Mouse (Mus musculus): ENCODE measurements at regions not wholly inside any gene's neighbourhood (a gene's known extent, or its start where the extent isn't known, plus 50 kb on each side); places are given as distances from the start of the nearest gene placed in this dataset.

DNA sequence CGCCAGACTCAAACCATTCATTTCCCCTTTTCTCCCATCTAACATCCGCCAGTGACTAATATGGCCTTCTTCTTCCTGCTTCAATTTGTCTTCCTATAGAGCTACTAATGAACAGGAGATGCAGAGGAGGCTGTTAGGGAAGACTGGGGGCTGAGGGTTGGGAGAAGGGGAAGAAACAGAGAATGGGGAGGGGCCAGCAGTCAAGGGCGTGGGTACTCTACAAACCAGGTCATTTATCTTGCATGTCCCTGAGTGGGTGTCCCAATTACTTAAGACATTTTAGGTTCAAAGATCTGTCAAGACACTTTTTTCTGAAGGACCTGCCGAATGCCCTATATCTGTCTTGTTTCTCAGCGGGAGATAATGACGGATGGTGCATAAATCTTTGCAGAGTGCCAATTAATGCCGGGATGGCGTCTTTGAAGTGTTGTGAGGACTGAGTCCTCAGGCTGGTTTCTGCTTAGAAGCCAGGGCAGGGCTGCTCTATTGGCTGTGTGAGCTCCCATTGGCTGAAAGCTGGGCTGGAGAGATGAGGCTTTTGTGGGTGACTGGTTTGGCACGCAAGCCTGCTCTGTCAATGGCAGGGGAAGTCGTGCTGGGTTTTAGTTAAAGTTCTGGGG lies 294.7 kb upstream of the Ppp2r3a start:
- Histone ChIP-seq H3K9me3 (replicated peaks; ENCODE audit: insufficient read depth, low read length) (no peaks in the 10 kb centered on the region), H3K4me1 (ENCODE audit: control insufficient read depth in 1 of 2, insufficient read depth in 2 of 2, low read length in 2 of 2) (no peaks in the 10 kb centered on the region), H3K27ac (ENCODE audit: control insufficient read depth, low read depth, low read length) (no peak overlapping the region), H3K36me3 (ENCODE audit: control insufficient read depth in 1 of 2, insufficient read depth in 2 of 2, low read length in 2 of 2) (no peaks in the 10 kb centered on the region), H3K4me3 (ENCODE audit: control insufficient read depth in 1 of 2, insufficient read depth in 1 of 2, low read depth in 2 of 2, low read length in 2 of 2) (no peak overlapping the region), H3K79me2 (ENCODE audit: control insufficient read depth, insufficient read depth, low read length, poor library complexity) (no peaks in the 10 kb centered on the region), H3K9ac (ENCODE audit: control insufficient read depth, low read depth, low read length, poor library complexity, severe bottlenecking) (no peak overlapping the region), H3K27me3 (ENCODE audit: control insufficient read depth in 1 of 2, insufficient read depth in 2 of 2, low read length in 2 of 2) (no peaks in the 10 kb centered on the region)
- TF ChIP-seq USF1 (IDR thresholded peaks at IDR 0.05; ENCODE audit: low read depth, low read length) = no peak
- DNase-seq (ENCODE audit: low read depth, low spot score) = no peak

DNA sequence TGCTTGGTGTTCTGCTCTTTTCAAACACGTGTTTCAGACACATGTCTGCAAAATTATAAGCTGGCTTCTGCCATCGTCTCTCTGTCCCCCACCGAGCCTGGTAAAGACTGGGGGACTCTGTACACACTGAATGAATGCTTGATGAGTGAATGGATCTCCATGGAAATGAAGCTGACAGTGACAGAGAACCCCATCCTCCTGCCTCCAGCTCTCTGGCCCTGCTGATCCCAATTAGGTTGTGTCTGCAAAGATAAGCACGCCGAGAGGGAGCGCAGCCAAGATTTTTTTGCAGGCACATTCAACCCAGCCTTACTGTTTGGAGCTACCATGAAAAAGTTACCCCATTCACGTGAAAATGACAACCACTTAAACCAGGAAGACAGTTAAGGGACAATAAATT lies 266.5 kb upstream of the Ppp2r3a start:
- Histone ChIP-seq H3K4me3 (ENCODE audit: control insufficient read depth in 1 of 2, insufficient read depth in 1 of 2, low read depth in 2 of 2, low read length in 2 of 2) (no peak overlapping the region), H3K4me1 (ENCODE audit: control insufficient read depth in 1 of 2, insufficient read depth in 2 of 2, low read length in 2 of 2) (no peaks in the 10 kb centered on the region), H3K36me3 (ENCODE audit: control insufficient read depth in 1 of 2, insufficient read depth in 2 of 2, low read length in 2 of 2) (no peaks in the 10 kb centered on the region), H3K27me3 (ENCODE audit: control insufficient read depth in 1 of 2, insufficient read depth in 2 of 2, low read length in 2 of 2) (no peaks in the 10 kb centered on the region), H3K27ac (ENCODE audit: control insufficient read depth, low read depth, low read length) (no peak overlapping the region), H3K79me2 (ENCODE audit: control insufficient read depth, insufficient read depth, low read length, poor library complexity) (no peaks in the 10 kb centered on the region), H3K9ac (ENCODE audit: control insufficient read depth, low read depth, low read length, poor library complexity, severe bottlenecking) (no peak overlapping the region), H3K9me3 (replicated peaks; ENCODE audit: insufficient read depth, low read length) (no peaks in the 10 kb centered on the region)
- no peak for DNase-seq (ENCODE audit: low read depth, low spot score)
- TF ChIP-seq RCOR1 (IDR thresholded peaks at IDR 0.05; ENCODE audit: low read depth, low read length) = no peak
- no peak for TF ChIP-seq MYC (IDR thresholded peaks at IDR 0.05; ENCODE audit: low read depth, low read length)
- no peak for TF ChIP-seq CHD2 (IDR thresholded peaks at IDR 0.05; ENCODE audit: low read length)
- TF ChIP-seq ZC3H11A (IDR thresholded peaks at IDR 0.05; ENCODE audit: low read depth, low read length) = no peak
- TF ChIP-seq JUND (IDR thresholded peaks at IDR 0.05; ENCODE audit: low read depth, low read length) = no peak
- TF ChIP-seq MXI1 (IDR thresholded peaks at IDR 0.05; ENCODE audit: low read depth, low read length) = no peak
- TF ChIP-seq MEF2A (IDR thresholded peaks at IDR 0.05; ENCODE audit: extremely low read depth, insufficient replicate concordance, low read depth, low read length, poor library complexity, severe bottlenecking) = no peak
- TF ChIP-seq USF2 (IDR thresholded peaks at IDR 0.05; ENCODE audit: borderline replicate concordance in 1 of 2, insufficient read depth in 1 of 2, low read depth in 1 of 2, low read length in 2 of 2) = no peak

DNA sequence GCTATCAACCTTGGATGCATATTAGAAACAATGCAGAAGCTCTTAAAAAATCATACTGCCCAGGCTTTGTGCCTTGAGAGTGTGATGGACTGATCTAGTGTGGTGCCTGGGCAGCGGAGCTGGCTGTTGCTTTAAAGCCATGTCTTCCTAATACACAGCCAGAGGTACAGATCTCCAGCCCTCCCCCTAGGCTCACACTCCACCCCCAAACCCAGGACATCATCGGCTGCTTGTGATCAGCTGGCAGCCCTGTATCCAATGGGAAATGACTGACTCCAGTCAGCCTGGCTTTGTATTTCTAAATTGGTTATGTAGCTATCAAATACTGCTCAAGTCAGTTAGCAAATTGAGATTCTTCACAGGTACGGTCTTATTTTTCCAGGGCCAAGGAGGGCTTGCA lies 259.2 kb upstream of the Ppp2r3a start:
- peaks cover 0 to 5% of the 10 kb centered on the region in 2 experiments; a peak in 1 of 4 replicates for H3K4me1 ChIP-seq (ENCODE audit: control insufficient read depth in 1 of 2, insufficient read depth in 2 of 2, low read length in 2 of 2)

More for the DNA sequence above, 259.2 kb upstream of the Ppp2r3a start:
- Histone ChIP-seq H3K9ac (ENCODE audit: control insufficient read depth, low read depth, low read length, poor library complexity, severe bottlenecking) (no peak overlapping the region), H3K79me2 (ENCODE audit: control insufficient read depth, insufficient read depth, low read length, poor library complexity) (no peaks in the 10 kb centered on the region), H3K36me3 (ENCODE audit: control insufficient read depth in 1 of 2, insufficient read depth in 2 of 2, low read length in 2 of 2) (peaks cover 0 to 3% of the 10 kb centered on the region in 2 experiments; a peak in 2 of 4 replicates), H3K27ac (ENCODE audit: control insufficient read depth, low read depth, low read length) (no peak overlapping the region), H3K4me3 (ENCODE audit: control insufficient read depth in 1 of 2, insufficient read depth in 1 of 2, low read depth in 2 of 2, low read length in 2 of 2) (no peak overlapping the region), H3K9me3 (replicated peaks; ENCODE audit: insufficient read depth, low read length) (no peaks in the 10 kb centered on the region), H3K27me3 (ENCODE audit: control insufficient read depth in 1 of 2, insufficient read depth in 2 of 2, low read length in 2 of 2) (no peaks in the 10 kb centered on the region)
- no peak for DNase-seq (ENCODE audit: low read depth, low spot score)
- TF ChIP-seq CHD1 (IDR thresholded peaks at IDR 0.05; ENCODE audit: low read depth, low read length) (no peak), RAD21 (IDR thresholded peaks at IDR 0.05; ENCODE audit: low read depth, low read length) (no peak), CTCF (IDR thresholded peaks at IDR 0.05 in 2 of 3, conservative IDR thresholded peaks at IDR 0.05 in 1 of 3; ENCODE audit: control insufficient read depth in 1 of 3, insufficient read depth in 1 of 3, low read depth in 2 of 3, low read length in 3 of 3, poor library complexity in 1 of 3, severe bottlenecking in 1 of 3) (no peak), UBTF (IDR thresholded peaks at IDR 0.05; ENCODE audit: borderline replicate concordance, insufficient read depth, low read depth, low read length) (no peak), POLR2AphosphoS2 (IDR thresholded peaks at IDR 0.05; ENCODE audit: low read length) (no peak), POLR2AphosphoS5 (IDR thresholded peaks at IDR 0.05; ENCODE audit: borderline replicate concordance, low read depth, low read length) (no peak), KAT2A (conservative IDR thresholded peaks at IDR 0.05; ENCODE audit: low read depth, low read length) (no peak), EP300 (IDR thresholded peaks at IDR 0.05; ENCODE audit: low read depth in 1 of 2, low read length in 2 of 2) (no peak), ZC3H11A (IDR thresholded peaks at IDR 0.05; ENCODE audit: low read depth, low read length) (no peak), NELFE (IDR thresholded peaks at IDR 0.05; ENCODE audit: low read depth, low read length) (no peak), SMC3 (IDR thresholded peaks at IDR 0.05; ENCODE audit: low read depth, low read length) (no peak), CHD2 (IDR thresholded peaks at IDR 0.05; ENCODE audit: low read length) (no peak), MAZ (IDR thresholded peaks at IDR 0.05; ENCODE audit: low read depth, low read length) (no peak), E2F4 (IDR thresholded peaks at IDR 0.05; ENCODE audit: borderline replicate concordance, low read depth, low read length) (no peak), TBP (IDR thresholded peaks at IDR 0.05; ENCODE audit: low read depth, low read length) (no peak), GATA1 (IDR thresholded peaks at IDR 0.05; ENCODE audit: low read depth, low read length) (no peak)

Data from MEL (cell line).